8 mouse cellular contexts compared by ENCODE assay signal in the genomic region with DNA sequence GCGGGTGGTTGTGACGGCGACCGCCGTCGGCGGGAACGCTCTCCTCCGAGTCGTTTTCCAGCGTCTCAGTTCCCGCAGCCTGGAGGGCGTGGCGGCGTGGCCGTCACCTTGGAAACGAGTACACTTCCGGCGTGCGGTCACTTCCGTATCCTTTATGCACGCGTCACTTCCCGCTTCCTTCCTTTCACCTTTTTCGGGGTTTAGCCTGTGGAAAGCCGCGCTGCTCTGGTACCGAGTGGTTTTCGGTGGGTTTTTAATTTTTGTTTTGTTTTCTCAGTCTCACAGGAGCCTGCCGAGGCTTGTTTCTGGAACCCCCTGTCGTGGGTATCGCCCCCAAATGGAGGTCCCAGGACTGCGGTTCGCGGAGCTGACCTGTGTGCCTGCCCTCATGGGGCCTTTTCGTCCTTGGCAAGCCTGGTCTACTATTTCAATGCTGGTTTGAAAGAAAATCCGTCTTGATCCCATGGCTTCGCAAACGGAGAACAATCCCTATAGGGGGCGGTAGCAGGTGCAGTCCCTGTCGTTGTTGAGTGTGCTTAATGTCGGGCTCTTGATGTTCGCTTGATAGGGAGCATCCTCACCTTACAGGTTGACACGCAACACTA. TPM values are rescaled to one million over a fixed set of nuclear protein-coding genes. Genes with fewer than 3 reads are reported as not detected.
DNase-seq lines count a peak whose midpoint lies in the region; ATAC-seq lines count a peak whose summit lies in the region.

A gene (minus strand): TSS at position 122 of the 605 bp plus-strand sequence.

- peak; percentile 92 to 93 for DNase-seq in B cell, adult 2 months
- peak; percentile 96 for DNase-seq in brain, adult 2 months (ENCODE audit: low read depth, low spot score)
- DNase-seq in heart, embryonic 10.5 days (ENCODE audit: low spot score) = peak; percentile 95
- DNase-seq in liver = peak; percentile 90
- peak; percentile 85 to 92 for DNase-seq in spleen, postnatal 4 days (ENCODE audit: low spot score in 2 of 2)

- peak within 1 kb of the TSS; percentile 92 for H3K27ac ChIP-seq in heart, embryonic 10.5 days
- H3K27ac ChIP-seq in kidney, embryonic 15.5 days = peak within 1 kb of the TSS; percentile 88

- under 1% methylated on average over 44 of the region's 44 CpGs for WGBS in heart, embryonic 10.5 days
- under 1% methylated on average over 44 of the region's 44 CpGs for WGBS in kidney, embryonic 15.5 days

- peaks cover 6% of the 10 kb centered on the region for H3K4me1 ChIP-seq in heart, embryonic 10.5 days
- peaks cover 15% of the 10 kb centered on the region for H3K4me1 ChIP-seq in kidney, embryonic 15.5 days

- H3K27me3 ChIP-seq in heart, embryonic 10.5 days (ENCODE audit: insufficient read depth, poor library complexity, severe bottlenecking) = no peaks in the 10 kb centered on the region
- H3K27me3 ChIP-seq in kidney, embryonic 15.5 days = no peaks in the 10 kb centered on the region

- no peaks in the 10 kb centered on the region for H3K9me3 ChIP-seq in heart, embryonic 10.5 days
- no peaks in the 10 kb centered on the region for H3K9me3 ChIP-seq in kidney, embryonic 15.5 days (replicated peaks)

- peaks cover 18% of the 10 kb centered on the region for H3K36me3 ChIP-seq in heart, embryonic 10.5 days
- peaks cover 20% of the 10 kb centered on the region for H3K36me3 ChIP-seq in kidney, embryonic 15.5 days

- peak within 1 kb of the TSS; percentile 97 for H3K4me2 ChIP-seq in kidney, embryonic 15.5 days

- peak within 1 kb of the TSS; percentile 89 for H3K4me3 ChIP-seq in heart, embryonic 10.5 days
- peak within 1 kb of the TSS; percentile 84 for H3K4me3 ChIP-seq in kidney, embryonic 15.5 days (replicated peaks)

- H3K9ac ChIP-seq in kidney, embryonic 15.5 days = peak within 1 kb of the TSS; percentile 69

- peak; percentile 99 for ATAC-seq in erythroblast, adult 5-6 weeks (replicated peaks; ENCODE audit: low FRiP score, poor library complexity, severe bottlenecking)
- peak; percentile 99 for ATAC-seq in kidney, embryonic 15.5 days (replicated peaks; ENCODE audit: low FRiP score)
- peak; percentile 95 for ATAC-seq in monocyte, adult 5-6 weeks (replicated peaks; ENCODE audit: insufficient number of reproducible peaks, low FRiP score, low TSS enrichment, poor library complexity, severe bottlenecking)

RNA-seq across cellular contexts. Expression of the gene that starts here (rescaled TPM):
- total RNA-seq in erythroblast, adult 5-6 weeks (2015; ENCODE audit: low replicate concordance) = not detected in 2 replicates
- total RNA-seq in erythroblast, adult 5-6 weeks (2017; ENCODE audit: low replicate concordance) = 0.77 and 0.84 TPM in 2 replicates
- polyA plus RNA-seq in heart, embryonic 10.5 days (2016; fragmentation: Nextera tagmentation; extraction: Ambion mirVana) = 3.9 and 4.1 TPM in 2 replicates
- 6.2 and 7.7 TPM in 2 replicates for polyA plus RNA-seq in kidney, embryonic 15.5 days (2015; fragmentation: Nextera tagmentation; extraction: Ambion mirVana)
- not detected in 3 replicates for total RNA-seq in monocyte, adult 5-6 weeks (2017)

Comparison
In these comparisons a context has a peak if more than half of its experiments do, and no peak if none do; other contexts are left out.
1. Peak in every context shown above with its lines: DNase-seq, ATAC-seq, H3K4me3 ChIP-seq and H3K27ac ChIP-seq.
2. Peak in ATAC-seq in erythroblast, adult 5-6 weeks; RNA of the gene not detected or under 1 TPM.
3. Peak in ATAC-seq in monocyte, adult 5-6 weeks; RNA of the gene not detected or under 1 TPM.